Mouse (Mus musculus) stomach, postnatal 0 days (tissue): ENCODE data around the gene Abhd14b. TPM values are rescaled to one million over a fixed set of nuclear protein-coding genes. Genes with fewer than 3 reads are reported as not detected.

Experiments used
- ATAC-seq: fragments of 200-750 bp; cut with Nextera tagmentation; 2 replicates; pipeline ENCODE4 v1.8.0; 2017; ENCODE audit not compliant: low FRiP score, low TSS enrichment
- DNase-seq: peaks from one replicate; pipeline ENCODE4 v3.0.0-alpha.2; 2016; ENCODE audit warnings: low spot score
- H3K27ac ChIP-seq: fragments of 300-500 bp; sonication (generic); replicated peaks from 2 replicates; pipeline ENCODE4 v1.5.1; 2014; ENCODE audit warnings: mild to moderate bottlenecking, control low read depth
- H3K27me3 ChIP-seq: fragments of 300-500 bp; sonication (generic); 2 replicates; pipeline ENCODE4 v1.6.1; 2014; ENCODE audit warnings: low read length; ENCODE audit not compliant: control insufficient read depth, insufficient read depth
- H3K36me3 ChIP-seq: fragments of 300-500 bp; sonication (generic); 2 replicates; pipeline ENCODE4 v1.6.1; 2014; ENCODE audit warnings: low read length, mixed read lengths; ENCODE audit not compliant: control insufficient read depth, insufficient read depth
- H3K4me1 ChIP-seq: fragments of 300-500 bp; sonication (generic); replicated peaks from 2 replicates; pipeline ENCODE4 v1.6.1; 2014; ENCODE audit warnings: antibody characterized with exemption; ENCODE audit not compliant: control insufficient read depth, insufficient read depth
- H3K4me2 ChIP-seq: fragments of 300-500 bp; sonication (generic); replicated peaks from 2 replicates; pipeline ENCODE4 v1.6.1; 2014; ENCODE audit warnings: low read depth, mild to moderate bottlenecking, control low read depth, moderate library complexity
- H3K4me3 ChIP-seq: fragments of 300-500 bp; sonication (generic); 2 replicates; pipeline ENCODE4 v1.5.1; 2014; ENCODE audit warnings: low read depth, low read length, control low read depth
- H3K9ac ChIP-seq: fragments of 300-500 bp; sonication (generic); 2 replicates; pipeline ENCODE4 v1.6.1; 2014; ENCODE audit warnings: mild to moderate bottlenecking, low read length, control low read depth, mixed read lengths
- H3K9me3 ChIP-seq: fragments of 300-500 bp; sonication (generic); 2 replicates; pipeline ENCODE4 v1.6.1; 2016; ENCODE audit warnings: low read length; ENCODE audit not compliant: control insufficient read depth
- CTCF ChIP-seq: IDR thresholded peaks from 2 replicates; pipeline ENCODE4 v1.5.1; 2016; ENCODE audit warnings: antibody characterized with exemption, low read depth, mild to moderate bottlenecking, moderate library complexity
- EP300 ChIP-seq: optimal IDR thresholded peaks from 2 replicates; pipeline ENCODE3; 2016; ENCODE audit warnings: antibody characterized with exemption
- WGBS: fragments of 180-500 bp; shearing (Covaris S2); extraction: QIAGEN DNeasy Blood & Tissue Kit; methylation state at CpG from one replicate; pipeline ENCODE4 v1.1.7; 2014; 5-methylcytosine and 5-hydroxymethylcytosine counted together
- polyA plus RNA-seq: library from polyadenylated mRNA; unstranded; fragments of >200 nt; fragmentation: Nextera tagmentation; extraction: Ambion mirVana; gene quantifications from 2 replicates; pipeline ENCODE4 v1.2.1, GENCODE M21; 2015

The Abhd14b gene
- polyA plus RNA-seq, 1 experiment from 2014 or later, result 39.0 TPM

- Histone ChIP-seq H3K4me2 (peak within 1 kb of the TSS; percentile 90), H3K9me3 (no peaks in the 10 kb centered on the region), H3K9ac (peak within 1 kb of the TSS; percentile 71), H3K36me3 (peaks cover 2% of the 10 kb centered on the region; the same call in 1 of the 2 replicates), H3K27me3 (no peaks in the 10 kb centered on the region), H3K27ac (peak within 1 kb of the TSS; percentile 83), H3K4me1 (peaks cover 4% of the 10 kb centered on the region; the same call in 1 of the 2 replicates), H3K4me3 (peak within 1 kb of the TSS; percentile 58)
- TF ChIP-seq EP300 (no peak), CTCF (peak; percentile 98)
- DNase-seq (peak; percentile 98), ATAC-seq (peak; percentile 98)
- 0% methylated on average over 41 of the region's 41 CpGs for WGBS
These were observed 29.7 kb downstream of the Abhd14b start, which contains the start of gene Parp3 for GRCm38 (mm10) chr9:106476924-106477484. Parp3 (minus strand) TSS chr9:106476949.

DNA sequence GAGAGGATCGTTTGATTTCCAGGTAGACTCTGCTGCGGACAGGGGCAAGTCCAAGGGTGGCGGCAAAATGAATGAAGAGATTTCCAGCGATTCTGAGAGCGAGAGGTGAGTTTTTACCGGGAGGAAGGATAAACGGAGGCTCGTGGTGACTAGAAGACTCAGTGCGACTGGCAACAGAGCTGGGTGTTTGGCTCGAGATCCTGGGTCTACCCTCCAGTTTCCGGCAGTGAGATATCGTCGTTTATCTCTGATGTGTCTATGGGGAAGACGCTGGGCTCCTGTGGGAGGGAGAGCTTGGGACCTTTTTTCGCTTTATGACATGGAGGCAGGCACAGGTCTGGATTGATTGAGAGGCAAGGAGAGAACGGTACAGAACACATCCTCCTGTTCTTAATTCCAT lies 30.4 kb downstream of the Abhd14b start:
- DNase-seq, result no peak
- H3K27ac ChIP-seq, result 0 out of 2 replicates have a peak overlapping the region, but pooled peaks have one; percentile 40

DNA sequence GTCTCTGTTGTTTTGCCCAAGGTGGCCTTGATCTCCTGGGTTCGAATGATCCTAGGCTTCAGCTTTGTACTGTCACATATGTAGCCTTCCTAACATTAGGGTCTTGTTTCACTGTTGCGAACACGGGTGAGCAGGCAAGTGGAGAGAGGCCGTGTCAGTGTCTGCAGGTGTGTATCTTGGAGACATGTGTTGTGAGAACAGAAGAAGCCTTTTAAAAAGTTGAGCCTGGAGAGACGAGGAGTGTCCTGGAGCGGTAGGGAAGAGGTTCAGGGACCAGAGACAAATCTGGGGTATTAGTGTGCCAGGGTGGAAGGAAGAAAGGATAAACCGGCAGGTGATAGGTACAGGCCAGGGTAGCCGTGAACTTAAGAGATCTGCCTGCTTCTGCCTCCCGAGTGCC lies 30.8 kb downstream of the Abhd14b start:
- TF ChIP-seq CTCF, result no peak
- TF ChIP-seq EP300, result no peak
- H3K27me3 ChIP-seq, result no peaks in the 10 kb centered on the region
- H3K9ac ChIP-seq, result peak overlapping the region; percentile 71
- WGBS, result 77% methylated on average over 9 of the region's 9 CpGs
- ATAC-seq, result no peak
- H3K4me2 ChIP-seq, result peak overlapping the region; percentile 90
- H3K36me3 ChIP-seq, result peaks cover 7% of the 10 kb centered on the region; the same call in 1 of the 2 replicates
- H3K4me1 ChIP-seq, result peaks cover 4% of the 10 kb centered on the region; the same call in 1 of the 2 replicates
- DNase-seq, result no peak
- H3K4me3 ChIP-seq, result peak overlapping the region; percentile 58
- H3K9me3 ChIP-seq, result no peaks in the 10 kb centered on the region
- H3K27ac ChIP-seq, result no peak overlapping the region

More for the DNA sequence above, 30.4 kb downstream of the Abhd14b start:
- ATAC-seq, result no peak
- WGBS, result 2% methylated on average over 16 of the region's 16 CpGs
- Histone ChIP-seq H3K4me3 (peak overlapping the region; percentile 58), H3K27me3 (no peaks in the 10 kb centered on the region), H3K36me3 (peaks cover 3% of the 10 kb centered on the region; the same call in 1 of the 2 replicates), H3K4me1 (peaks cover 4% of the 10 kb centered on the region; the same call in 1 of the 2 replicates), H3K9me3 (no peaks in the 10 kb centered on the region), H3K9ac (peak overlapping the region; percentile 71), H3K4me2 (peak overlapping the region; percentile 90)
- TF ChIP-seq EP300, result no peak
- no peak for TF ChIP-seq CTCF

DNA sequence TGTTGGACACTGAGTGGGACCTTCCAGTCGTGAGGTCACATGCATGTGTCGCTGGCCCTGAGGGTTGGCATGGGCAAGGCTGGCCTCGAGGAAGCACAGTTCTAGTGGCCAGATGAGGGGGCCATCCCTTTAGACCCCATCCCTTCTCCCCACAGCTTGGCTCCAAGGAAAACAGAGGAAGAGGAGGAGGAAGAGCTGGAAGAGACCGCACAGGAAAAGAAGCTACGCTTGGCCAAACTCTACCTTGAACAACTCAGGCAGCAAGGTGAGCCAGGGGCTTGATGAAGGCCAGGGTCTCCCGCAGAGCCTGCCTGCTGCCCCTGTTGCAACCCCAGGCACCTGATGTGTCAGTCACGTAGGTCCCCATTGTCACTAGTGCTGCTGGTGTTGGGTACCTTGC lies 33.3 kb downstream of the Abhd14b start:
- H3K9me3 ChIP-seq, result no peaks in the 10 kb centered on the region

GRCm38 (mm10) chr9:106481075-106481474 lies 33.8 kb downstream of the Abhd14b start:
- Histone ChIP-seq H3K27ac (no peak overlapping the region), H3K9me3 (no peaks in the 10 kb centered on the region), H3K4me3 (no peak overlapping the region), H3K27me3 (no peaks in the 10 kb centered on the region), H3K4me2 (no peak overlapping the region), H3K9ac (no peak overlapping the region), H3K4me1 (no peaks in the 10 kb centered on the region; the same call in 1 of the 2 replicates), H3K36me3 (peaks cover 11% of the 10 kb centered on the region; the same call in 1 of the 2 replicates)
- 93% methylated on average over 15 of the region's 15 CpGs for WGBS
- ATAC-seq (no peak), DNase-seq (no peak)
- TF ChIP-seq EP300, result no peak
- TF ChIP-seq CTCF, result no peak

More for the DNA sequence above, 33.3 kb downstream of the Abhd14b start:
- Histone ChIP-seq H3K4me3 (no peak overlapping the region), H3K4me2 (no peak overlapping the region), H3K9ac (no peak overlapping the region), H3K4me1 (no peaks in the 10 kb centered on the region; the same call in 1 of the 2 replicates), H3K27ac (no peak overlapping the region), H3K36me3 (peaks cover 11% of the 10 kb centered on the region; the same call in 1 of the 2 replicates), H3K27me3 (no peaks in the 10 kb centered on the region)
- ATAC-seq (no peak), DNase-seq (no peak)
- WGBS, result 95% methylated on average over 7 of the region's 7 CpGs
- no peak for TF ChIP-seq EP300
- no peak for TF ChIP-seq CTCF

GRCm38 (mm10) chr9:106481676-106482075 lies 34.4 kb downstream of the Abhd14b start:
- H3K9ac ChIP-seq, result no peak overlapping the region
- TF ChIP-seq EP300, result no peak
- no peak for TF ChIP-seq CTCF
- no peaks in the 10 kb centered on the region for H3K9me3 ChIP-seq
- H3K27me3 ChIP-seq, result no peaks in the 10 kb centered on the region
- ATAC-seq (no peak), DNase-seq (no peak)
- H3K4me1 ChIP-seq, result no peaks in the 10 kb centered on the region; the same call in 1 of the 2 replicates
- H3K27ac ChIP-seq, result no peak overlapping the region
- 94% methylated on average over 13 of the region's 13 CpGs for WGBS
- H3K4me3 ChIP-seq, result no peak overlapping the region
- H3K4me2 ChIP-seq, result no peak overlapping the region
- H3K36me3 ChIP-seq, result peaks cover 11% of the 10 kb centered on the region; the same call in 1 of the 2 replicates
